Mouse (Mus musculus) kidney, embryonic 16.5 days (tissue): ENCODE data around the gene Smyd2. TPM values are rescaled to one million over a fixed set of nuclear protein-coding genes. Genes with fewer than 3 reads are reported as not detected.
A peak's percentile ranks its signal among the peaks of the same experiment; 100 is the strongest.

ENCODE experiments used
- ATAC-seq: fragments of 200-750 bp; cut with Nextera tagmentation; 2 replicates; pipeline ENCODE4 v1.8.0; 2017; ENCODE audit warnings: moderate TSS enrichment; ENCODE audit not compliant: low FRiP score, low TSS enrichment
- H3K27ac ChIP-seq: fragments of 300-500 bp; sonication (generic); 2 replicates; pipeline ENCODE4 v1.5.1; 2014; ENCODE audit warnings: low read length
- H3K27me3 ChIP-seq: fragments of 300-500 bp; sonication (generic); 2 replicates; pipeline ENCODE4 v1.6.1; 2014; ENCODE audit warnings: low read length, control low read depth, mixed read lengths; ENCODE audit not compliant: insufficient read depth
- H3K36me3 ChIP-seq: fragments of 300-500 bp; sonication (generic); 2 replicates; pipeline ENCODE4 v1.6.1; 2014; ENCODE audit warnings: low read length, control low read depth, mixed read lengths; ENCODE audit not compliant: insufficient read depth
- H3K4me1 ChIP-seq: fragments of 300-500 bp; sonication (generic); 2 replicates; pipeline ENCODE4 v1.6.1; 2014; ENCODE audit warnings: low read length, control low read depth, mixed read lengths; ENCODE audit not compliant: insufficient read depth
- H3K4me2 ChIP-seq: fragments of 300-500 bp; sonication (generic); replicated peaks from 2 replicates; pipeline ENCODE4 v1.6.1; 2014; ENCODE audit warnings: low read depth, low read length
- H3K4me3 ChIP-seq: fragments of 300-500 bp; sonication (generic); 2 replicates; pipeline ENCODE4 v1.5.1; 2014; ENCODE audit warnings: mild to moderate bottlenecking, low read length
- H3K9ac ChIP-seq: fragments of 300-500 bp; sonication (generic); replicated peaks from 2 replicates; pipeline ENCODE4 v1.6.1; 2014; ENCODE audit warnings: low read length
- H3K9me3 ChIP-seq: fragments of 300-500 bp; sonication (generic); 2 replicates; pipeline ENCODE4 v1.6.1; 2016; ENCODE audit warnings: low read length, control low read depth
- WGBS: fragments of 180-500 bp; shearing (Covaris S2); extraction: QIAGEN DNeasy Blood & Tissue Kit; methylation state at CpG from one replicate; pipeline ENCODE4 v1.1.7; 2014; 5-methylcytosine and 5-hydroxymethylcytosine counted together
- polyA plus RNA-seq: library from polyadenylated mRNA; unstranded; fragments of >200 nt; fragmentation: Nextera tagmentation; extraction: Ambion mirVana; gene quantifications from 2 replicates; pipeline ENCODE4 v1.2.1, GENCODE M21; 2015

Gene Smyd2
- polyA plus RNA-seq, 1 experiment from 2014 or later, result 87.6 TPM

GRCm38 (mm10) chr1:189920701-189921567 lies 1.2 kb downstream of the Smyd2 start:
- no peaks in the 10 kb centered on the region for H3K27me3 ChIP-seq
- H3K36me3 ChIP-seq, result no peaks in the 10 kb centered on the region
- peaks cover 25% of the 10 kb centered on the region for H3K4me1 ChIP-seq
- peak overlapping the region; percentile 96 for H3K4me2 ChIP-seq
- 17% methylated on average over 28 of the region's 28 CpGs for WGBS
- H3K9me3 ChIP-seq, result no peaks in the 10 kb centered on the region
- peak overlapping the region; percentile 90 for H3K9ac ChIP-seq
- ATAC-seq, result peak; percentile 28; the same call in 1 of the 2 replicates
- peak overlapping the region; percentile 86 for H3K4me3 ChIP-seq
- peak overlapping the region; percentile 80 for H3K27ac ChIP-seq

- Histone ChIP-seq H3K27me3 (no peaks in the 10 kb centered on the region), H3K9ac (no peak overlapping the region), H3K36me3 (no peaks in the 10 kb centered on the region), H3K9me3 (no peaks in the 10 kb centered on the region), H3K27ac (no peak overlapping the region), H3K4me3 (no peak overlapping the region), H3K4me1 (peaks cover 25% of the 10 kb centered on the region), H3K4me2 (no peak overlapping the region)
- ATAC-seq, result no peak
- 85% methylated on average over 3 of the region's 3 CpGs for WGBS
These were observed 2.4 kb downstream of the Smyd2 start for GRCm38 (mm10) chr1:189919756-189920155.

- Histone ChIP-seq H3K36me3 (0 out of 2 replicates have a peak, but pooled peaks cover 4% of the 10 kb centered on the region), H3K9ac (no peak overlapping the region), H3K4me3 (no peak overlapping the region), H3K4me1 (peaks cover 16% of the 10 kb centered on the region), H3K27me3 (no peaks in the 10 kb centered on the region), H3K27ac (no peak overlapping the region), H3K9me3 (no peaks in the 10 kb centered on the region), H3K4me2 (no peak overlapping the region)
- no peak for ATAC-seq
- 50% methylated on average over 4 of the region's 4 CpGs for WGBS
These were observed 5.0 kb downstream of the Smyd2 start for GRCm38 (mm10) chr1:189917126-189917500.

GRCm38 (mm10) chr1:189916422-189917125 lies 5.6 kb downstream of the Smyd2 start:
- H3K9me3 ChIP-seq, result no peaks in the 10 kb centered on the region
- H3K36me3 ChIP-seq, result 0 out of 2 replicates have a peak, but pooled peaks cover 4% of the 10 kb centered on the region
- H3K4me3 ChIP-seq, result no peak overlapping the region
- no peak overlapping the region for H3K27ac ChIP-seq
- H3K4me1 ChIP-seq, result peaks cover 15% of the 10 kb centered on the region
- 67% methylated on average over 10 of the region's 10 CpGs for WGBS
- H3K27me3 ChIP-seq, result no peaks in the 10 kb centered on the region
- no peak overlapping the region for H3K4me2 ChIP-seq
- H3K9ac ChIP-seq, result no peak overlapping the region
- no peak for ATAC-seq

- Histone ChIP-seq H3K27me3 (no peaks in the 10 kb centered on the region), H3K9ac (no peak overlapping the region), H3K9me3 (no peaks in the 10 kb centered on the region), H3K36me3 (0 out of 2 replicates have a peak, but pooled peaks cover 4% of the 10 kb centered on the region), H3K27ac (no peak overlapping the region), H3K4me3 (no peak overlapping the region), H3K4me1 (0 out of 2 replicates have a peak, but pooled peaks cover 7% of the 10 kb centered on the region), H3K4me2 (no peak overlapping the region)
- ATAC-seq, result no peak
- 86% methylated on average over 21 of the region's 21 CpGs for WGBS
These were observed 8.9 kb downstream of the Smyd2 start for GRCm38 (mm10) chr1:189913093-189913760.

- Histone ChIP-seq H3K4me1 (0 out of 2 replicates have a peak, but pooled peaks cover 4% of the 10 kb centered on the region), H3K36me3 (0 out of 2 replicates have a peak, but pooled peaks cover 4% of the 10 kb centered on the region), H3K27me3 (no peaks in the 10 kb centered on the region), H3K4me3 (no peak overlapping the region), H3K9me3 (no peaks in the 10 kb centered on the region), H3K9ac (no peak overlapping the region), H3K4me2 (no peak overlapping the region), H3K27ac (no peak overlapping the region)
- ATAC-seq, result no peak
- 54% methylated on average over 13 of the region's 13 CpGs for WGBS
These were observed 11.3 kb downstream of the Smyd2 start for GRCm38 (mm10) chr1:189910685-189911345.

- H3K27me3 ChIP-seq, result no peaks in the 10 kb centered on the region
- H3K9me3 ChIP-seq, result no peaks in the 10 kb centered on the region
- H3K9ac ChIP-seq, result no peak overlapping the region
- 66% methylated on average over 11 of the region's 11 CpGs for WGBS
- no peak overlapping the region for H3K27ac ChIP-seq
- no peak overlapping the region for H3K4me3 ChIP-seq
- no peak for ATAC-seq
- 0 out of 2 replicates have a peak, but pooled peaks cover 13% of the 10 kb centered on the region for H3K36me3 ChIP-seq
- H3K4me1 ChIP-seq, result peaks cover 14% of the 10 kb centered on the region
- no peak overlapping the region for H3K4me2 ChIP-seq
These were observed 19.0 kb downstream of the Smyd2 start for GRCm38 (mm10) chr1:189903169-189903568.

- no peaks in the 10 kb centered on the region for H3K27me3 ChIP-seq
- no peak overlapping the region for H3K4me3 ChIP-seq
- no peaks in the 10 kb centered on the region for H3K9me3 ChIP-seq
- no peak for ATAC-seq
- no peak overlapping the region for H3K9ac ChIP-seq
- no peak overlapping the region for H3K27ac ChIP-seq
- H3K4me1 ChIP-seq, result peaks cover 14% of the 10 kb centered on the region
- 78% methylated on average over 9 of the region's 9 CpGs for WGBS
- no peak overlapping the region for H3K4me2 ChIP-seq
- 0 out of 2 replicates have a peak, but pooled peaks cover 13% of the 10 kb centered on the region for H3K36me3 ChIP-seq
These were observed 19.8 kb downstream of the Smyd2 start for GRCm38 (mm10) chr1:189902413-189902812.

GRCm38 (mm10) chr1:189899526-189899925 lies 22.6 kb downstream of the Smyd2 start:
- H3K4me3 ChIP-seq, result no peak overlapping the region
- 47% methylated on average over 6 of the region's 6 CpGs for WGBS

More at GRCm38 (mm10) chr1:189899526-189899925, 22.6 kb downstream of the Smyd2 start:
- Histone ChIP-seq H3K4me2 (no peak overlapping the region), H3K36me3 (peaks cover 28% of the 10 kb centered on the region; the same call in 1 of the 2 replicates), H3K27me3 (no peaks in the 10 kb centered on the region), H3K9me3 (no peaks in the 10 kb centered on the region), H3K4me1 (peaks cover 14% of the 10 kb centered on the region), H3K27ac (no peak overlapping the region), H3K9ac (no peak overlapping the region)
- ATAC-seq, result peak; percentile 57; the same call in 1 of the 2 replicates
